Mouse (Mus musculus) spleen, adult 2 months (tissue): ENCODE results near the gene Lhpp.

Experiments used
- CTCF ChIP-seq: fragments of 200-500 bp; IDR thresholded peaks from 2 replicates; pipeline ENCODE4 v1.5.1; 2011; ENCODE audit warnings: mild to moderate bottlenecking, inconsistent platforms; ENCODE audit not compliant: insufficient read depth, insufficient read length, insufficient replicate concordance; ENCODE audit errors: extremely low read depth
- POLR2A ChIP-seq: fragments of 200-500 bp; IDR thresholded peaks from 2 replicates; pipeline ENCODE4 v1.6.1; 2011; ENCODE audit warnings: low read depth, low read length, inconsistent platforms

GRCm38 (mm10) chr7:132713483-132714126, 103.2 kb downstream of the Lhpp start:
- TF ChIP-seq CTCF, result no peak
- no peak for TF ChIP-seq POLR2A
